Mouse (Mus musculus): ENCODE results near the gene Ppa1. TPM values are rescaled to one million over a fixed set of nuclear protein-coding genes. Genes with fewer than 3 reads are reported as not detected.

Ppa1 gene
- polyA plus RNA-seq, 1 experiment from 2014 or later: 158 TPM

DNA sequence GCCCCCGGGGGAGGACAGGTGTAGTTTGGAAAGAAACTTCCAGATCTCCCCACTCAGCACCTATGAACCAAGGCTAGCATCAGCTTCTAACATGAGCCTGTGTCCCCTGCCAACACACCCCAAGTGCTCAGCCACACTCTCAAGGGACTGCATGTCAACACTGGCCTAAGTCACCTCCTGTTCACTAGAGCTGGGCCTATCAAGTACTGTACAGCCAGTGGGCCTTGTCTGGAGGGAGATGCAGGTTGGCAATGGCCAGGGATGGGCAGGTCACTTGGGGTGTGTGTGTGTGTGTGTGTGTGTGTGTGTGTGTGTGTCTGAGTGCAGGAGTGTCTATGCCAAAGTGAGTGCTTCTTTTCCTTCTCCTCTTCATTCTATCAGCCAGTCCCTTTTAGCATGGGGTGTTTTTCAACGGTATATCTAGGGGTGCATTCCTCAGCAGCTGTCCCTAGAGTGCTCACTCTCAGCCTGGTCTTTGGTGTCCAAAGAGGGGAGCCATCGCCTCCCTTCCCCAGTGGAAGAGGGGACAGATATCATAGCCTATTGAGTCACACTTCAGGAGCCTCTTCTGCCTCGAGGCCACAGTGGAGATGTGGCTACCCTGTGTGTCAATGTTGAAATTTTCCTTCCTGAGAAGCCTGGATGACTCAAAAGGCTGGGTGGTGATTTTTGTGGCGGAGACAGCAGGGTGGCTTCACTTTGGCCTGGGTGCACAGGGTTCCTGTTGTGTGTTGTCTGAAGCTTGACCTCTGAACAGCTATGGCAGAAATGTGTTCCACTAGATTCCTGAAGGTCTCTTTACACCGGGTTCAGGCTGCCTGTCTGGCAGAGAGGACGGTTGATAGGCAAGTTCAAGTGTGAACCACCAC lies 67.9 kb downstream of the Ppa1 start:
- Histone ChIP-seq H3K4me2 (peak overlapping the region; percentile 93), H3K9ac (ENCODE audit: low read depth, low read length) (peak overlapping the region; percentile 75), H3K4me3 (ENCODE audit: low read depth, low read length) (peak overlapping the region; percentile 67), H3K4me1 (ENCODE audit: control insufficient read depth, insufficient read depth, low read length) (peaks cover 6% of the 10 kb centered on the region; the same call in 1 of the 2 replicates), H3K36me3 (ENCODE audit: control insufficient read depth, insufficient read depth, low read length) (no peaks in the 10 kb centered on the region), H3K9me3 (replicated peaks; ENCODE audit: control insufficient read depth, low read length) (no peaks in the 10 kb centered on the region), H3K27me3 (ENCODE audit: control insufficient read depth, insufficient read depth, low read length) (no peaks in the 10 kb centered on the region; the same call in 1 of the 2 replicates), H3K27ac (ENCODE audit: low read depth, low read length) (no peak overlapping the region)
- 70% methylated on average over 7 of the region's 7 CpGs for WGBS (ENCODE audit: insufficient replicate concordance)
- no peak for ATAC-seq (replicated peaks; ENCODE audit: insufficient number of reproducible peaks, low FRiP score, low TSS enrichment)

DNA sequence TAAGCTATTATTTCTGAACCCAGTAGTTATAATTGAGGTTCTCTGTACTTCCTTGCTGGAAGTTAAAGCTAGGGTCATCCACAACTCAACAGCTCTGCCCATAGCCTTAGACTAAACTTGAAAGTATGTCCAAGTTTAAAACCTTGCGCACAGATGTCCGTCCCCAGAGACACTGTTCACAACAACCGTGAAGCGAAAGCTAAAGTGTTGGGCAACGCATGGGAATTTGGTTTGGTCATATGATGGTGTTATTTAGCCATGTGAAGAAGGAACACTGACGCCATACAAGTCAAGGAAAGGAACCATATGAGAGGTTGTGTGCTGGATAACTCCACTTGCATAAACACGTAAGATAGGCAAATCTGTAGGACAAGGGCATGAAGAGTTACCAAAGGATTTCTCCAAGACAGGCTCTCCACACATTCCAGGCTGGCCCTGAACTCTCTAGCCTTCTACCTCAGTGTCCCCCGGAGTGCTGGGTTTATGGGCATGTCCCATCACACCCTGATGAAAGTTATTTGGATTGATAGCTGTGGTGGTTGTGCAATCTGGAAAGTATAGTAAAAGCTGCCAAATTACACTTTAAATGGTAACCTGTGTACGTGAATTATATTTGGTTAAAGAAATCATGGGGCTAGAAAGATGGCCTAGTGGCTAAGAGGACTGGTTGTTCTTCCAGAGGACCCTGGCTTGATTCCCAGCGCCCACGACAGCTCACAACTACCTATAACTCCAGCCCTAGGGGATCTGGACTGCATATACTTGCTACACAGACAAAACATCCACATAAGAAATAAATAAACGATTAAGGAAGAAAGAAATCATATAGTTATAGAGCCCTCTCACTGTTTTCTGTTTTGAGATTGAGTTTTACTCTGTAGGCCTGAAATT lies 69.3 kb downstream of the Ppa1 start:
- ATAC-seq (replicated peaks; ENCODE audit: insufficient number of reproducible peaks, low FRiP score, low TSS enrichment): no peak
- H3K27ac ChIP-seq (ENCODE audit: low read depth, low read length): no peak overlapping the region
- H3K4me2 ChIP-seq: no peak overlapping the region
- no peak overlapping the region for H3K4me3 ChIP-seq (ENCODE audit: low read depth, low read length)
- H3K9me3 ChIP-seq (replicated peaks; ENCODE audit: control insufficient read depth, low read length): no peaks in the 10 kb centered on the region
- H3K36me3 ChIP-seq (ENCODE audit: control insufficient read depth, insufficient read depth, low read length): no peaks in the 10 kb centered on the region
- peaks cover 6% of the 10 kb centered on the region; the same call in 1 of the 2 replicates for H3K4me1 ChIP-seq (ENCODE audit: control insufficient read depth, insufficient read depth, low read length)
- H3K9ac ChIP-seq (ENCODE audit: low read depth, low read length): no peak overlapping the region
- 84% methylated on average over 12 of the region's 12 CpGs for WGBS (ENCODE audit: insufficient replicate concordance)
- H3K27me3 ChIP-seq (ENCODE audit: control insufficient read depth, insufficient read depth, low read length): no peaks in the 10 kb centered on the region; the same call in 1 of the 2 replicates

DNA sequence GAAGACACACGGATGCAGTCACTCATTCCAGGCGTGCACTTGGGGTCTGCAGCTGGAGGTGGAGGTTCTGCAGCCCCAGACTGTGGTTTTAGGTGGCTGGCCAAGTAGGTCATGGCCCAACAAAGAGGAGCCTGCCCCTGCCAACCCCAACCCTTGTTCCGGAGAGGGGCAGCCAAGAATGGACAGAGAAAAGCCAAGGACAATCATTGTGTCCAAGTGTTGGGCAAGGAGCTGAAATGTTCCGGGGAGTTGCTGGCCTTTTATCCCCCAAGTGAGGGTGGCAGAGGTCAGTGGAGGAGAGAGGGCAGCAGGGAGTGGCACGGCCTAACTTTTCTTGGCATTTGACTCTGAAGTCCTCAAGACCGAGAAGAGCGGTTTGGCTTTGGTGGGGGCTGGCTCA lies 72.0 kb downstream of the Ppa1 start:
- Histone ChIP-seq H3K9me3 (replicated peaks; ENCODE audit: control insufficient read depth, low read length) (no peaks in the 10 kb centered on the region), H3K4me2 (no peak overlapping the region), H3K27me3 (ENCODE audit: control insufficient read depth, insufficient read depth, low read length) (no peaks in the 10 kb centered on the region), H3K4me3 (ENCODE audit: low read depth, low read length) (no peak overlapping the region), H3K4me1 (ENCODE audit: control insufficient read depth, insufficient read depth, low read length) (peaks cover 3% of the 10 kb centered on the region; the same call in 1 of the 2 replicates), H3K27ac (ENCODE audit: low read depth, low read length) (no peak overlapping the region), H3K9ac (ENCODE audit: low read depth, low read length) (no peak overlapping the region), H3K36me3 (ENCODE audit: control insufficient read depth, insufficient read depth, low read length) (no peaks in the 10 kb centered on the region)
- ATAC-seq (replicated peaks; ENCODE audit: insufficient number of reproducible peaks, low FRiP score, low TSS enrichment): no peak
- 87% methylated on average over 7 of the region's 7 CpGs for WGBS (ENCODE audit: insufficient replicate concordance)

GRCm38 (mm10) chr10:61722215-61722614 lies 73.9 kb downstream of the Ppa1 start:
- no peaks in the 10 kb centered on the region for H3K27me3 ChIP-seq (ENCODE audit: control insufficient read depth, insufficient read depth, low read length)
- no peak overlapping the region for H3K27ac ChIP-seq (ENCODE audit: low read depth, low read length)
- H3K4me2 ChIP-seq: no peak overlapping the region
- no peak overlapping the region for H3K9ac ChIP-seq (ENCODE audit: low read depth, low read length)
- no peak for ATAC-seq (replicated peaks; ENCODE audit: insufficient number of reproducible peaks, low FRiP score, low TSS enrichment)
- H3K4me3 ChIP-seq (ENCODE audit: low read depth, low read length): no peak overlapping the region
- 80% methylated on average over 3 of the region's 3 CpGs for WGBS (ENCODE audit: insufficient replicate concordance)
- no peaks in the 10 kb centered on the region for H3K9me3 ChIP-seq (replicated peaks; ENCODE audit: control insufficient read depth, low read length)
- H3K36me3 ChIP-seq (ENCODE audit: control insufficient read depth, insufficient read depth, low read length): no peaks in the 10 kb centered on the region
- no peaks in the 10 kb centered on the region for H3K4me1 ChIP-seq (ENCODE audit: control insufficient read depth, insufficient read depth, low read length)

DNA sequence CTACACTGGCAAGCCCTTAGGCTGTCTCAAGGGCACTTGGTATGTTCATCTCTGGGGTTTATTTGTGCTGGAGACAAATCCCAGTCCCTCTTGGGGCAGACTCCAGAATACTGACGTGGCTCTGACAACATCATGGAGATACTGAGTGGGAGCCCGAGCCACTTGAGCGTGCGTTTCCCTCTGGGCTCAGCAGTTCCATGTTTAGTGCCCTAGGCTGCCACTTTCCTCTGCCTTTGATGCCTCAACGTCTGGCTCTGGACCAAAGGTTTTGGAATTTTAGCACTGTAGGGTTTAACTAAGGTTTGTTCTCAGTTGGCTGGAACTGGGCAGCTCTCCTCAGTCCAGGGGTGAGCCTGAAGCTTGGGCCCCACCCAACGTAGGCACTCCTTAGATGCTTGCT lies 74.9 kb downstream of the Ppa1 start:
- no peak overlapping the region for H3K4me2 ChIP-seq
- WGBS (ENCODE audit: insufficient replicate concordance): 57% methylated on average over 6 of the region's 6 CpGs
- H3K9me3 ChIP-seq (replicated peaks; ENCODE audit: control insufficient read depth, low read length): no peaks in the 10 kb centered on the region
- H3K9ac ChIP-seq (ENCODE audit: low read depth, low read length): no peak overlapping the region
- ATAC-seq (replicated peaks; ENCODE audit: insufficient number of reproducible peaks, low FRiP score, low TSS enrichment): no peak
- H3K27me3 ChIP-seq (ENCODE audit: control insufficient read depth, insufficient read depth, low read length): no peaks in the 10 kb centered on the region
- H3K4me1 ChIP-seq (ENCODE audit: control insufficient read depth, insufficient read depth, low read length): no peaks in the 10 kb centered on the region
- no peak overlapping the region for H3K4me3 ChIP-seq (ENCODE audit: low read depth, low read length)
- H3K27ac ChIP-seq (ENCODE audit: low read depth, low read length): no peak overlapping the region
- H3K36me3 ChIP-seq (ENCODE audit: control insufficient read depth, insufficient read depth, low read length): no peaks in the 10 kb centered on the region

Other genes with a start within 250 kb of the Ppa1 start
- not detected in 2 replicates for gene Nodal, start 230.6 kb upstream of the Ppa1 start, polyA plus RNA-seq (2014; fragmentation: Nextera tagmentation; extraction: Ambion mirVana)
- 21.2 and 28.6 TPM in 2 replicates for gene Eif4ebp2, start 195.9 kb upstream of the Ppa1 start, polyA plus RNA-seq (2014; fragmentation: Nextera tagmentation; extraction: Ambion mirVana)
- gene Lrrc20, start 172.8 kb upstream of the Ppa1 start, polyA plus RNA-seq (2014; fragmentation: Nextera tagmentation; extraction: Ambion mirVana): 12.1 and 14.8 TPM in 2 replicates
- 0.13 and 0.15 TPM in 2 replicates for gene Npffr1, start 53.1 kb upstream of the Ppa1 start, polyA plus RNA-seq (2014; fragmentation: Nextera tagmentation; extraction: Ambion mirVana)
- 182 and 200 TPM in 2 replicates for gene Sar1a, start 31.7 kb downstream of the Ppa1 start, polyA plus RNA-seq (2014; fragmentation: Nextera tagmentation; extraction: Ambion mirVana)
- gene Tysnd1, start 47.0 kb downstream of the Ppa1 start, polyA plus RNA-seq (2014; fragmentation: Nextera tagmentation; extraction: Ambion mirVana): 24.5 and 25.1 TPM in 2 replicates
- gene Aifm2, start 66.7 kb downstream of the Ppa1 start, polyA plus RNA-seq (2014; fragmentation: Nextera tagmentation; extraction: Ambion mirVana): 15.6 and 18.9 TPM in 2 replicates
- gene H2afy2, start 135.6 kb downstream of the Ppa1 start, polyA plus RNA-seq (2014; fragmentation: Nextera tagmentation; extraction: Ambion mirVana): 57.9 and 62.0 TPM in 2 replicates

All from heart, embryonic 11.5 days (tissue).